Mouse (Mus musculus): Measurements from ENCODE around the gene Slc24a3.

The Slc24a3 gene

DNA sequence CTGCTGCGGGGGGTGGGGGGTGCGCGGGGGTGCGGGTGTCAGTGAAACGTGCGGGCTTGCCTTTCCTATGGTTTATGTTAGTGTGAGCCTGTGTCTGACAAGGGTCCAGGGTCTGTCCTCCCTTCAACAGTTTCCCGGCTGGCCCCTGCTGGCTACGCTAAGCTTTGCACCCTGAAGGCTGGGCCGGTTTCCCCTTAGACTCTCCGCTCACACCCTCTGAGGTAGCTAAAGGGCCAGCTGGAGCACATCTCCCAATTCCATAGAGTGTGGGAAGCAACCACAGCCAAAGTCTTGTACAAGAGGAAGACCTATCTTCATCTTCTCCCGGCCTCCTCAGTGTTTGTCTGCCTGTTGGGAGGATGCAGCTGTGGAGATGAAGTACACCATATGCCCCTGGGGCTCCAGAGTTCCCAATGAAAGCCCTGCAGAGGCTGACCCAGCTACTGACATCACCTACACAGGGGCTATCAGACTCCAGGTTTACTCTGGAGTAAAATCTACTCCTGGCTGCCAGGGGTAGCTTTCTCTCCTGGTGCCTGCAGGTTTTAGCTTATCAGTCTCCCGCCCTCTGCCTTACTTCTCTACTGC is 487.9 kb downstream of the Slc24a3 start:
- DNase-seq = no peak

DNA sequence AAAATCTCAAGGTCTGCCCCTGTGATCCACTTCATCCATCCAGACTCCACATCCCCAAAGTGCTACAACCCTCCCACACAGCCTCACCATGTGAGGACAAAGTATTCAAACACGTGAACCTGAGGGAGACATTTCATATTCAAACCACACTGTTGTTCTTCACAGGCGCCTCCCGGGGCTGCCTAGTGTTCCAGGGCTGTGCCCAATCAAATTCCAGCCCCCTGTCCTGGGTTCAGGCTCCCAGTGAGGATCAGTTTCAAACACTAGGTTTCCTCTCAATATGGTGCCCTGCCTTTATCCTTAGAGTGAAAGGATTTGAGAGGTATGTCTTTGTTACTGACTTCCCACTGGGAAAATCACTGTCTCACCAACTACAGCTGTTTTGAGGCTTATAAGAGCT is 488.6 kb downstream of the Slc24a3 start:
- DNase-seq = no peak

DNA sequence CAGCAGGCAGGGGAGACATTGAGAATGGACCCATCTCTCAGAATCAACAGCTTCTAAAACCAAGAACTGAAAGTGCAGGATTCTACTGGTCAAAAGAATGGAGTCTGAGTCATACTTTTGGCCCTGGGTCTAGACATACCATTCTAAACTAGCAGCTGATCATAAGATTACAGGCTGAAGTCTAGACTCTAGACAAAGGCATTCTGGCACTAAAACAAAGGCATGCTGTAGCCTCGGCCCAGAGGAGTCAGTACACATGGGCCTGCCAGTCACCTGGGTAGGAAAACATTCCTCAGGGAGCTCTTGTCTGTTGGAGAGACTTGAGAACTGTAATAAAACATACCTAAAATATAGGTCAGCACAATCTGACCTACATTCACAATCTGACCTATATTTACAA is 489.2 kb downstream of the Slc24a3 start:
- DNase-seq = no peak

DNA sequence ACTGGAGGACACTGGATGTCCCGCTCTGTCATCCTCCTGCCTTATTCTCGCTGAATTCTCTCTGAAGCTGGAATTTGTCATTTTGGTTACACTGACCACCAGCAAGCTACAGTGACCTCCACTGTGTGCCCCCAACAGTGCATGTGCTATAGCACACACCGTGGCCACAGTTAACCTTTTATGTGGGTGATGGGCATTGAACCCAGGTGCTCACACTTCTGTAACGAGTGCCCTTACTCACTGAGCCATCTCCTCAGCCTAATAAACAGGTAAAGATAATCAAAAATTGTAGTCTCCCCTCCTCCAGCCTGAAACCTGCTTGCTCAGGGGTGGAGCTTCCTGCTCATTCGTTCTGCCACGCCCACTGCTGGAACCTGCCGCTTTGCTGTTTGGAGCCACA is 493.7 kb downstream of the Slc24a3 start:
- no peak for DNase-seq

DNA sequence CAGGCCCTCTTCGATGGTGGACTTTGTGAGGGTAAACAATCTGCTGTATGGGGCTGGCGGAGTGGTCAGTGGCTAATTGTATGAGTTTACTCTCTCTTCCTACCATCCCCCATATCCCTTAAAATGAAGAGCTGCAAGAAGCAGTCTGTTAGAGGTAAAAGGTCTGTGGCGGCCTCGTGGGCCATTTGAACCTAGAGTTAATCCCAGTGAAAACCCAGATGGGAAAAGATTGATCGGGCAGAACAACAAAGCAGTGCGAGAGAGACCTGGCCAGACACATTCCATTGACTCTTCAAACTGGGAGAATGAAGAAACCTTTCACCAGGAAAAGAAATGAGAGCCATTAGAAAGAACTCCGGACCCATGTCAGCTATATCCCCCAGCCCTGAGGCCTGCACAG is 496.3 kb downstream of the Slc24a3 start:
- DNase-seq = no peak

DNA sequence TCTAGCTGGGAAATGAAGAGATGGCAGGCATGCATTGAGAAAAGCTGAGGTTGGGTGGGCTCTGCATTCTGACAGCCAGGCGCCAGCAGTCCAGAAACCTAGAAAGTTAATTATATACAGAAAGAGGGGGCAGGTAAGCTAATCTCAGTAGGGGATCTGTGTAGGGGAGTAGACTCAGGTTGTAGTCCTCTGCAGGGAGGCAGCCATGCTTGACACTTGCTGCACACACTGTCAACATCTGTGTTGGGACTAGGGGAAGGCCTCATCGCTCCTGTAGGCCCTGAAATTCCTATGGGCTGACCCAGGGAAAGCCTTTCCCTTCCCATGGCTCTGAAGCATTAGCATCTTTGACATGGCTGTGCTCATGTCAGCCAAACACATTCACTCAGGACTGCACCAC is 496.8 kb downstream of the Slc24a3 start:
- DNase-seq = no peak

DNA sequence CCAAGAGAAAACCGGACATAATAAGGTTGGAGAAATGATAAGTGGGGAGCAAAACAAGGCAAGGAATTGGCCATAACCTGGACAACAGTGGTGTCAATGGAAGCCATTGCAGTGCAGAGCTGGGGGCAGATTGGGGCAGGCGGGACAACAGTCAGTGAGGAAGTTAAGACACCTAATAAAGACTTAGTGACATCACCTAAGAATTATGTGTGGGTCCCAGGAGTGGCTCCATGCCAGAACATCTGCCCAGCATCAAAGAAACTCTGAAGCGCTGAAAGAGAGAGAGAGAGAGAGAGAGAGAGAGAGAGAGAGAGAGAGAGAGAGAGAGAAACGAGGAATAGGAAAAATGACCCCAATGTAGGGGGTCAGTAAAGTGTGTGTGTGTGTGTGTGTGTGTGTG is 500.6 kb downstream of the Slc24a3 start:
- DNase-seq = no peak

DNA sequence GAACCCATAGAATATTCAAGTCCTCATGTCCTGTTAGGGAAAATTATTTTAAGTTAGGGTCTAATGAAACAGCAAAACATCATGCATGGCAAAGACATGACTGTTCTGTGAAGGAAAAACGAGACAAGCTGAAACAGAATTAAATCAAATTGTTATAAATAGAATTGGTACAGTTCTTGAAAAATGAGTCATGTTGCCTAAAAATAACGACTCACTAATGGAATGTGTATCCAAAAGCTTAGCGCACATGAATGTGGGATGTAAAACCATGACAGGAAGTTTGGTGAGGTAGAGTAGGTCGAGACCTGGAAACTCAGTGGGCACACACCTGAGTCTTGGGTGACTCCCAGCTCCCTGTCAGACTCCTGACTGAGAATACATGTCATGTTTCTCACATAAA is 502.6 kb downstream of the Slc24a3 start:
- DNase-seq = no peak

DNA sequence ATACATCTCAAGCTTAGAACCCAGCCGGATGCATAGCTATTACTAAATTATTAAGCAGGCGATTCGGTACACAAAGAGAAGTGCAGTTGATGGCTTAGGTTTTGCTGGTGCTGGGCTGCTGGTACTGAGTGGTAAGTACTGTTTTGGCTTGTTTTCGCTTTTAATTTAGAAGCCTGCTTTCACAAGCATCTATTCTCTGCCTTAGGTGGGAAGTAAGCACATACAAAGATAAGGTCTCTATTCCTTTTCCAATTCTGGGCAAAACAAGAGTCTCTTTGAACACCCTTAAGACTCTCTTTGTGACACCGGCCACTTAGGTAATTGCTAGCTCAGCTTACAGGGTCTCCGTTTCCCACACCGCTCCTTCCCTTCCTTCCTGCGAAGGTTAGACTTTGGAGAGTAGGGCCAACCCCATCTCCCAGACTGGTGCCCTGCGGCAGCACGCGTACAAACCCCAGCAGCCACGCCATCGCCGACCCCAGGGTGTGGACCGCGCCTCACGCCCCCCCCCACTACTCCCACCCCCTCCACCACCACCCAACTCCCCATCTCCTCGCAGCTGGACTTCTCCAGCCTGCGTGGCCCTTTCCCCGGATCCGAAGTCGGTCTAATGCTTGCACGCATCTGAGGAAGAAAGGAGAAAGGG is 507.1 kb downstream of the Slc24a3 start:
- no peak for DNase-seq

DNA sequence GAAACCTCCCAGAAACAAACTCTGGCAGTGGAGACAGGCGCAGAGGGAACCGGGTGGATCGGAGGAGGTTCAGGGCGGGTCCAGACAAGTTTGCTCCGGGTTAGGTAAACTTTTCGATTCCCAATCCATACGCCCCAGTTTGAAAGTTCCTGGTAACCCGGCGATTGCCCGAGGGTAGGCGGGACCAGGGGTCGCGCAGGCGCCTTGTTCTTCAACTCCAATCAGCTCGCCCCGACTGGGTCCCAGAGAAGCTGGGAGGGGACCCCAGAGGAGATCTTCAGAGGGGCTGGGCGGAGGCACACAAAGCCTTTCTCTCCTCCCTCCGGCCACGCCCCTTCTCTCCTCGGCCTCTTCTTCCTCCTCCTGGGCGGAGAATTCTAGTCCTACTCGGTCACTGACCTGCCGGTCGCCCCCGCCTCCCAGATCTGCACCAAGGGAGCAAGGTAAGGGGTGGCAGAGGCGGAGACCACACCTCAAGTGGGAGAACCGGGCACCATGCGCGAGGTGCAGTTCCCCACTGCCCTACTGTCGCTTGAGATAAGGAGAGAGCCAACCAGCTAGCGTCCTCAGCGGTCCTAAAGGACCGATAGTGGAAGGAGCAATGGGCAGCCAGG is 507.7 kb downstream of the Slc24a3 start, which contains the start of gene Rin2:
TSS of gene Rin2 (plus strand) at position 74 of the 614 bp plus-strand sequence.
- DNase-seq = no peak

DNA sequence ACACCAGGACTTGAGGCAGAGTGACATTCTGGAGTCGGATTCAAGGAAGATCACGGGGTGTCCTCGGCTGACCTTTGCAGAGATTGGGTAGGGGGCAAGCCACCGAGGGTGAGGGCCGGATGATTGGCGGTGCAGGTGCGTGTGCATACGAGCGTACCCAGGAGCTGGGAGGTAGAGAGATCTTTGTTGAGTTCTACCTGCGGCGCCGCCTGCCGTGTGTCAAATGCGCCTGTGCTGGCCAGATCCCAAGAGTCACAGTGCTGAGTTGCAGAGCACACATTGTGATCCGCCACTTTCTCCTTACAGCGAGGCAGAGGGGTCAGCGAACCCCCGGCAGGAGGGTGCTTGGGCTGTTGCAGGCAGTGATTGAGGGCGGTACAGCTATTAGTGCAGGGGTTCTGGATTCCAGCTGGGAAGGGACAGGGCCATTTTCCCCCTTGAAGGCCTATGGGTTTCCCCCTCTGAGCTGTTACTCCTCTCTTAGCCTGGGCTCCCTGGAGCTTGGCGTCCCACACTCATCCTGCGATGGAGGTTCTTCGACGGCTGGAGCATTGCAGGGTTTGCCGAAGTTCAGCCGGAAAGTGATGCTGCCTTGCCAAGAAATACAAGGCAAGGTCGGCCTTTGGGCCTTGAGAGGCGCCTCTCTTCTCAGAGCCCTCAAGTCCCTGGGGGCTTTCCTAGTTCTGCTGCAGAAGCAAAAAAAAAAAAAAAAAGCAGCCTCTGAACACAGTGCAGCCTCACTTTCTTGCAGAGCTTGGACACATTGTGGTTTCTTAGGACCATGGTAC is 508.4 kb downstream of the Slc24a3 start:
- no peak for DNase-seq

DNA sequence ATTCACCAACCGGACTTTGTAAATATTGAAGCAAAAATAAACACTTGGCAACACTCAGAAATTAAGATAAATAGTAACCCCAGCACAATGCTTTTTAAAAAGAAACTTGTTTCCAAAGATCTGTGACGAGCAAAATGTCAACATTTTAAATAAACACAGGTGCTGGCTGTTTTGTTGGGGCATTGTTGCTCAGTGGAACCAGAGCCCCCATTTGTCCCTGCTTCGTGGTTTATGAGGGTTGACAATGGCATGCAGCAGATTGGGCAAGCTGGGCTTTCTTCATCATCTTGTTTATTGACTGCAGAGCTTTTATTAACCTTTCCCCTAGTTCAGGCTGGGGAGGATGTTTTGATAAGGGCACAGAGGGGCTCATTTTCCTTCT is 509.0 kb downstream of the Slc24a3 start:
- DNase-seq = no peak

DNA sequence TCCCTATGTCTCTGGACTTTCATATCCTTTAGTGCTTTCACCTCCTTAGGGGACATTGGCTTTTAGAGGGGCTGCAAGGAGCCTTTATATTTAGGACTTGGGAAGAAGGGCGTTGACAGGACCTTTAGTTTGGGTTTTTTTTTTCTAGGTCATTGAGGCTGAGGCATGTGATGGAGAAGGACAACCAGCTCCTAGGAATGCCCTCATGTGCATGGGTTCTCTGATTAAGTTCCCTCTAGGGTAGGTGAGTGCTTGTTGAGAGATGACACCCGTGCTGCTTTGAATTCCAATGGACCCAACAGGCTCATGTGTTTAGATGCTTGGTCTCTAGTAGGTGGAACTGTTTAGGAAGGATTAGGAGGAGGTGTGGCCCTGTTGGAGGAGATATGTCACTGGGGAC is 509.4 kb downstream of the Slc24a3 start:
- DNase-seq = no peak

DNA sequence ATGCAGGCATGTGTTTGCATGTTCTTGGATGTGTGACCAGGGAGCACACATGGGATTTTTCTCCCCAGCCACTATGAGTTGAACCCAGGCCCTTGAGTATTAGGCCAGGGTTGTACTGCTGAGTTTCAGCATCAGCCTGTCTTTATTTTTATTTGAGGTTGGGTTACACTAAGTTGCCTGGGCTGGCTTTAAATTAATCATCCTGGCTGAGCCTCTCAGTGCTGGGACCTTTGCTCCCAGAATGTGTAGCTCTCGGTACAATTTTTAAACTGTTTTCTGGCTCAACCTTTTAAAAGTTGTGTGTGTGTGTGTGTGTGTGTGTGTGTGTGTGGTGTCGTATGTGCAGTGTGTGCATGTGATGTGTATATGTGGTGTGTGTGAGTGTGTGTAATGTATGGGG is 512.6 kb downstream of the Slc24a3 start:
- DNase-seq = no peak

DNA sequence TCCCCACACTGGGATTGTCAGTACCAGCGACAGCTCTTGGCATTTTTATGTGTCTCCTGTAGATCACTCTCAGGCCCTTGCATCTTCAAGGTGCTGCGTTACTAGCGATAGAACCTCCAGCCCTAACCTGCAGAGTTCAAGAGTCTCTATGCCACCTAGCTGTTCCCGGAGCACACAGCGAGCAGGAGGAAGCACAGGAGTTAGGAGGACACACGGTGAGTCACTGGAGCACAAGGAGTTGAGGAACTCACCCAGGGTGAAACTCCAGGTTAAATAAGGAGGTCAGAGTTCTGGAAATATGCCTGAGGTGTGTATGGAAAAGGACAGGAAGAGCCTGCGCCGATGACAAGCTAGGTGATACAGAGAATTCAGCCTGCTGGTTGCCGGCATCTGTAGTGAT is 513.2 kb downstream of the Slc24a3 start:
- no peak for DNase-seq

DNA sequence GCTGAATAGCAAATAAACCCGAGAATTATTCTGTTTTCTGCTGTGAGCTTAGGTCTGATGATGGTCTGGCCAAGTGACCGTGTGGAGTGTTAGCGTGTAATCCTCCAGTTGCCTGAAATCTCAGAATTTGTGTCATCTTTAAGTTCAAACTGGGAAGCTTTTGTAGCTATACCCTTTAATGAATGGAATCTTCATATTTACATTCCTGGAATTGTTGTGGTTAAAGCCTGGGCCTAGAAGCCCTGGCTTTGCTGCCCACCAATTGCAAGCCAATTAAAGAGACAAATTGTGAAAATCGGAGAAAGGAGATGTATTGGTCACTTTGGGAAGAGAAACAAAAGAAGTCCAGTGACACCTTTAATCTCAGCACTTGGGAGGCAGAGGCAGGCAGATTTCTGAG is 514.1 kb downstream of the Slc24a3 start:
- DNase-seq = no peak

DNA sequence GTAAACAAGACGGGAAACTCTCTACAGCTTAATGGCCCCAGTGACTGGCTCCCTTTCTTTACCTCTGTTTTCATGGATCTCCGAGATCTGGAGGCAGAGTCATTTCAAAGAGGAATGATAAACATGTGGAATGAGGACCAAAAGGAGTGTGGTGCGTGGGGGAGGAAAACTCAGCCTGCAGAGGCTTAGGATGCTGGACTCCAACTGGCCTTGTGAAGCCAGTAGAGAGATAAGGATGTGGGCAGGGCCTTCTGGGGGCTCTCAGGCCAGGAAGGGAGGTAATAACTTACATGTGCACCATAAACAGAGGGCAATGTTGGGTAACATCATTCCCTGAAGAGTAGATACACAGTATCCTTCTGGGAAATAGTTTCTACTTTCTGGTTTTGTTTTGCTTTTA is 515.4 kb downstream of the Slc24a3 start:
- DNase-seq = no peak

DNA sequence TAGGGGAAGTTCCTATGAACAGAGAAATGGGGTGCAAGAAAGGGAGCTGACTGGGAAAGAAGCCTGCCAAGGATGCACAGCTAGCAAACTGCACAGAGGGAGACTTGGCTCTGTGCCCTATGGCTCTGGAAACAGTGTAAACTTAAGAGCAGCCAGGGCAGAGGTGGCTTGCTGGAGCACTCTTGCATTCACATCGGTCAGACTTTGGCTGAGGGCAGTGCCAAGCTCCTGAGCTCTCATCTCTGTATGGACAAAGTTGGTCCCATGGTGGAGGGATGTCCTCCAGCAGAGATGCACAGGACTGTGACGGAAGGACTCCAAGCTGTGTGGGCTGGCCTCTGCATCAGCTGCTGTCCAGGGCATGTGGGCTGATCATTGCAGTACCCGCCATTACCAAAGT is 516.0 kb downstream of the Slc24a3 start:
- DNase-seq = no peak

DNA sequence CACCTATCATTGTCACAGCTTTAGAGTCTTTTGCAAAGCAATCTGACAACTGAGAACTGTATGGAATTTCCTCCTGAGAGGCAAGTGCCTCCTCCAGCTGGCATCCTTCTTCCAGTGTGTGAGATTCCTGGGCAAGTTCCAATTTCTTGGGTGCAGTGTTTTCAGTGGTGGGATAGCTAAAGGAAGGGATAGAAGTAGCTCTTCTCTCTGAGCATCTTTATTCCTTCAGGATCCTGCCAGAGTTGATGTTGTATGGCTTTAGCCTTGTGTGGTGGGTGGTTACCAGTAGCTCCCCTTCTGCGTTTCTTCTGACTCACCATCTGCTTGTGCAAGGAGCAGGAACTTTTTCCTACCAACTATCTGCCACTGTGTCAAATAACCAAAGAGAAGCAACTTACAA is 516.6 kb downstream of the Slc24a3 start:
- DNase-seq = no peak

DNA sequence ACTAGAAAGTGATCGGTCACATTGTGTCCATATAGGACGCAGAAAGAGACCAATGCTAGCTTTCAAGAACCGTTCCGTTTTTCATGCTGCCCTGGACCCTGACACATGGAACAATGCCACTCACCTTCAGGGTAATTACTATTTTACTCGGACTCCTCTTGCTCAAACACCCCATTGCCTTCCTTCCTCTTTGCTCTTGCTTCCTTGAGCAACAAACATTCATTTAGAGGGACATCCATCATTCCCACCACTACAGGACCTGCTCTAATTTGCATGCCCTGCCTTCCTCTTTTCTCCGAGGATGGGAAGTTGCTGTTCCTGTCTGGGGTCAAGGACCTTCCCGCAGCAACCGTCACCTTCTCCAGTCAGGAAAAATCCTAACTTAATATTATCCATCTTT is 517.3 kb downstream of the Slc24a3 start:
- no peak for DNase-seq

DNA sequence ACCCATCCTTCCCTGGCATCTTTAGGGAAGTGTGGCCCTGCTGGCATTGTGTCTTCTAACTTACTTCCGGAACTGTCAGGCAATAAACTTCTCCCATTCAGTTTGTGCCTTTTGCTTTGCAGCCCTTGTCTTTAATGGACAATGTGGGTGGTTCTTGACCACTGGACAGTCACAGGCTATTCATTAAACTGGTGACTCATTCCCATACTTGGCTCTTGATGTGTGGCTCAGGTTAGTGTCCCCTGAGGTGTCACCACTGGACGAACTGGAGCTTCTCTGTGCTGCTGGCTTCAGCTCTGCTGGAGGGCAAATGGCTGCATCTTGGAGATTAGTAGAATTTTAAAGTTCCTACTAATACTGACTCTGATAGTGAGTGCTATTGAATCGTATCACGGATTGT is 518.5 kb downstream of the Slc24a3 start:
- DNase-seq = no peak

DNA sequence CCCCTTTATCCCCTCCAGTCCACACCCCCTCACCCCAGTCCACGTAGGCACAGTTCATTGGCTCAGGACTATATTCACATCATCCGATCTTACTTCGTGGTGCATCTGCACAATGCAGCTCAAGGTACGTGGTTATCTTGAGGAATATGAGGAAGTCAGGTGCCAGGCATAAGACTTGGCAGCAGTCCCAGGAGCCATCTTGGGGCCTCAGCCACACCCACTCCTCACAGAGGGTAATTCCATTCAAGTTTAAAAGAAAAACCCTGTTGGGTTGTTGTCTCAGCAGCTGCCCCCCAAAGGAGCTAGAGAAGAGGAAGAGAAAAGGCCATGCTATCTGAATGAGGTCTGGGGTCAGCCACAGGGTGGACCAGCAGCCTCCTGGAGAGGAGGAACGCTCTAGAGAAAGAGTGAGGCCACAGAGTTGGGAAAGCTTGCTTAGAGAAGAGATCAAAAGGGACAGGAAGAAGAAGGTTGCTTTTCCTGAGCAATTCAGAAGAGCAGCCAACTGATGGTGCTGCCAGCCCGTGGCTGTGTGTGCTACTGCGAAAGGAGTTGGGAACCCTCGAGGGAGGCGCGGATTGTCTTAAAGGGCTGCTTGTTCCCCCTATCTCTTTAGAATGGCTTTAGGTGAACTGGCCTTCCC is 523.9 kb downstream of the Slc24a3 start:
- no peak for DNase-seq

Data from right cerebral cortex, postnatal 25 days (tissue).